In the genomic region with DNA sequence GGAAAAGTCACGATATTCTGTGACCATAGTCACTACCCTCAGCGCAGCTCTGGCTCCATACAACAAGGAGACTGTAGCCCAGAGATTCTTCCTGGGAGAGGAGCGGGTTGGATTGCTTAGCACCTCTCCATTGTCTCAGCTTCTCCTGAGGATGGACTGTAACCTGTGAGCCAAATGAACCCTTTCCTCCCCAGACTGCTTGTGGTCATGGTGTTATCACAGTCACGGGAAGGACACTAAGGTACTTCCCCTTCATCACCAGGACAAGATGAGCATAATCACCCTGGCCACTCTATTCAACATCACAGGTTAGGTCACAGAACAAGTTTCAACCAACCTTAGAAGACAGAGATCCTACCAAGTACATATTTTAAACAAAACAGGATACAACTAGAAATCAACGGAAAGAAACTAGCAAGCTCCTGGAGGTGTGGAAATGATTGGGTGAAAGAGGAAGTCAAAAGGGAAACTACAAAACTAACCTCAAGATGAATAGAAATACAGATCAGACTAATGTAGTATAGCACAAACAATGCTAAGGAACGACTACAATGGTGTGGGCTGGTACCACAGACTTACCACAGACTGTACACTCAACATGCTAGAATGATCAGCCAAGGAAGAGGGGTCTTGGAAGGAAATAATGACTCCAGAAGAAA, we compare ENCODE assay signal across 26 mouse cellular contexts. TPM values are rescaled to one million over a fixed set of nuclear protein-coding genes. Genes with fewer than 3 reads are reported as not detected.
A peak's percentile ranks its signal among the peaks of the same experiment; 100 is the strongest.
DNase-seq lines count a peak whose midpoint lies in the region; ATAC-seq and TF ChIP-seq lines count a peak whose summit lies in the region.
"Had no signal": no experiment of that assay in that cellular context is flagged by ENCODE, and none has a peak within 500 bp of the region (broad histone marks: within the 10 kb centered on the region; RNA-seq: fewer than 3 reads in every experiment).

No protein-coding gene starts in this region.

- no peak for TF ChIP-seq EP300 in liver, postnatal 0 days (IDR thresholded peaks at IDR 0.05; ENCODE audit: low read depth)

- H3K27ac ChIP-seq in liver, postnatal 0 days (ENCODE audit: low read depth): peak overlapping the region; percentile 44; the same call in 1 of the 2 replicates
- H3K27ac ChIP-seq in bone marrow, adult 2 months (ENCODE audit: control insufficient read depth, insufficient read depth, low read depth, low read length, poor library complexity): peak overlapping the region; percentile 85
- H3K27ac ChIP-seq: forebrain, embryonic 10.5 days; heart, adult 2 months; heart, embryonic 15.5 days; hindbrain, embryonic 10.5 days had no signal

- no peak overlapping the region for H3K9ac ChIP-seq in liver, postnatal 0 days (replicated peaks)
- H3K9ac ChIP-seq: forebrain, postnatal 0 days; heart, embryonic 15.5 days had no signal

- no peaks in the 10 kb centered on the region for H3K36me3 ChIP-seq in liver, postnatal 0 days (replicated peaks; ENCODE audit: insufficient read depth, low read length)
- H3K36me3 ChIP-seq: forebrain, embryonic 10.5 days; heart, embryonic 15.5 days; hindbrain, embryonic 10.5 days had no signal

- no peak overlapping the region for H3K4me3 ChIP-seq in liver, postnatal 0 days (ENCODE audit: low read depth, low read length)
- H3K4me3 ChIP-seq in bone marrow, adult 2 months (replicated peaks; ENCODE audit: control insufficient read depth, low read depth, low read length): peak overlapping the region; percentile 27
- H3K4me3 ChIP-seq: forebrain, embryonic 10.5 days; heart, adult 2 months; heart, embryonic 15.5 days; hindbrain, embryonic 10.5 days had no signal

- TF ChIP-seq CTCF in liver, postnatal 0 days (IDR thresholded peaks at IDR 0.05; ENCODE audit: low read depth): no peak
- TF ChIP-seq CTCF in bone marrow, adult 2 months (IDR thresholded peaks at IDR 0.05; ENCODE audit: control insufficient read depth, insufficient read depth, low read length): no peak

- H3K4me1 ChIP-seq in liver, postnatal 0 days (ENCODE audit: insufficient read depth): no peaks in the 10 kb centered on the region
- peaks cover 8% of the 10 kb centered on the region for H3K4me1 ChIP-seq in bone marrow, adult 2 months (ENCODE audit: control insufficient read depth, insufficient read depth, low read length)
- H3K4me1 ChIP-seq: forebrain, embryonic 10.5 days; heart, embryonic 15.5 days; hindbrain, embryonic 10.5 days had no signal

- no peak for TF ChIP-seq POLR2A in bone marrow, adult 2 months (IDR thresholded peaks at IDR 0.05; ENCODE audit: borderline replicate concordance, control insufficient read depth, low read depth, low read length)

- H3K9me3 ChIP-seq in liver, postnatal 0 days (ENCODE audit: low read length): no peaks in the 10 kb centered on the region
- H3K9me3 ChIP-seq: heart, embryonic 15.5 days; hindbrain, embryonic 10.5 days had no signal

- no peaks in the 10 kb centered on the region for H3K27me3 ChIP-seq in liver, postnatal 0 days (ENCODE audit: insufficient read depth, low read length)
- H3K27me3 ChIP-seq: heart, embryonic 15.5 days had no signal

- no peak; the same call in 1 of the 2 replicates for ATAC-seq in liver, postnatal 0 days
- ATAC-seq in megakaryocyte, adult 5-6 weeks (ENCODE audit: poor library complexity, severe bottlenecking): peak; percentile 86
- ATAC-seq: forebrain, postnatal 0 days had no signal

- 45% methylated on average over 6 of the region's 6 CpGs for WGBS in liver, postnatal 0 days (ENCODE audit: insufficient replicate concordance)
- 24% methylated on average over 6 of the region's 6 CpGs for WGBS in bone marrow, adult 2 months

- 0 out of 2 replicates have a peak overlapping the region, but pooled peaks have one; percentile 26 for H3K4me2 ChIP-seq in liver, postnatal 0 days (ENCODE audit: low read depth, low read length)
- H3K4me2 ChIP-seq: heart, embryonic 15.5 days; midbrain, embryonic 11.5 days had no signal

- no peak for DNase-seq in liver, postnatal 0 days
- no peak for DNase-seq in liver
- DNase-seq in gastrocnemius, adult 18-20 months (ENCODE audit: low spot score): no peak
- no peak for DNase-seq in urinary bladder, adult 2 months (ENCODE audit: low spot score)
- DNase-seq in yolk sac, embryonic 10.5 days (ENCODE audit: low spot score): no peak
- DNase-seq in right cerebral cortex, postnatal 4 days: no peak
- DNase-seq: adrenal gland, postnatal 25 days; cerebellum, adult 2 months; cerebellum, postnatal 36 days; forebrain, postnatal 0 days; heart, adult 2 months; kidney, adult 9 months; kidney, postnatal 25 days; left cerebral cortex, postnatal 4 days; lung, adult 18-20 months; lung, postnatal 4 days; right cerebral cortex, postnatal 14 days had no signal

RNA-seq across cellular contexts. Expression of a gene that starts 14.1 kb away (rescaled TPM):
- polyA plus RNA-seq in liver, postnatal 0 days (2015; fragmentation: Nextera tagmentation; extraction: Ambion mirVana): 4.7 and 4.9 TPM in 2 replicates
- 6.1 and 10.6 TPM in 2 replicates for polyA plus RNA-seq in bone marrow, adult 2 months (2011; ENCODE audit: insufficient read depth, insufficient read length, low replicate concordance, missing spikeins)
- 35.0 and 39.1 TPM in 2 replicates for total RNA-seq in megakaryocyte, adult 5-6 weeks (2015)
- 33.8 and 34.4 TPM in 2 replicates for total RNA-seq in megakaryocyte, adult 5-6 weeks (2017)
- 10 to 100 TPM; 18.4 to 18.9 TPM for total RNA-seq in gastrocnemius, adult 18-20 months (2021)
- polyA plus RNA-seq in urinary bladder, adult 2 months (2012; rRNA removed): 35.2 and 35.9 TPM in 2 replicates

RNA-seq across cellular contexts. Expression of a gene that starts 25.7 kb away (rescaled TPM):
- polyA plus RNA-seq in liver, postnatal 0 days (2015; fragmentation: Nextera tagmentation; extraction: Ambion mirVana): 11.1 and 12.2 TPM in 2 replicates
- 75.0 and 138 TPM in 2 replicates for polyA plus RNA-seq in bone marrow, adult 2 months (2011; ENCODE audit: insufficient read depth, insufficient read length, low replicate concordance, missing spikeins)
- total RNA-seq in megakaryocyte, adult 5-6 weeks (2015): 167 and 180 TPM in 2 replicates
- 10.7 and 21.5 TPM in 2 replicates for total RNA-seq in megakaryocyte, adult 5-6 weeks (2017)
- 10 to 100 TPM; 55.0 to 57.2 TPM for total RNA-seq in gastrocnemius, adult 18-20 months (2021)
- polyA plus RNA-seq in urinary bladder, adult 2 months (2012; rRNA removed): 38.9 and 49.8 TPM in 2 replicates

RNA-seq across cellular contexts. Expression of a gene that starts 26.4 kb away (rescaled TPM):
- polyA plus RNA-seq in liver, postnatal 0 days (2015; fragmentation: Nextera tagmentation; extraction: Ambion mirVana): not detected in 2 replicates
- polyA plus RNA-seq in bone marrow, adult 2 months (2011; ENCODE audit: insufficient read depth, insufficient read length, low replicate concordance, missing spikeins): not detected in 2 replicates
- total RNA-seq in megakaryocyte, adult 5-6 weeks (2015): not detected in 2 replicates
- total RNA-seq in megakaryocyte, adult 5-6 weeks (2017): 0.59 TPM in 1 of 2 replicates, not detected in the other
- total RNA-seq in gastrocnemius, adult 18-20 months (2021): under 1 TPM; 0.96 to 1.00 TPM
- polyA plus RNA-seq in urinary bladder, adult 2 months (2012; rRNA removed): not detected in 2 replicates
- total RNA-seq: adrenal gland, postnatal 25 days; forebrain, postnatal 0 days; liver, adult 2 months had no signal
- polyA plus RNA-seq: cerebellum, adult 2 months; forebrain, embryonic 10.5 days; forebrain, postnatal 0 days; heart, adult 2 months; heart, embryonic 15.5 days; hindbrain, embryonic 10.5 days; liver, adult 2 months; midbrain, embryonic 11.5 days; neural tube, embryonic 14.5 days had no signal

RNA-seq across cellular contexts. Expression of a gene that starts 53.7 kb away (rescaled TPM):
- 5.5 and 7.0 TPM in 2 replicates for polyA plus RNA-seq in liver, postnatal 0 days (2015; fragmentation: Nextera tagmentation; extraction: Ambion mirVana)
- polyA plus RNA-seq in bone marrow, adult 2 months (2011; ENCODE audit: insufficient read depth, insufficient read length, low replicate concordance, missing spikeins): 8.3 and 14.0 TPM in 2 replicates
- 25.5 and 28.3 TPM in 2 replicates for total RNA-seq in megakaryocyte, adult 5-6 weeks (2015)
- total RNA-seq in megakaryocyte, adult 5-6 weeks (2017): 26.8 and 36.1 TPM in 2 replicates
- not detected for total RNA-seq in gastrocnemius, adult 18-20 months (2021)
- polyA plus RNA-seq in urinary bladder, adult 2 months (2012; rRNA removed): 0.50 and 1.1 TPM in 2 replicates
- total RNA-seq: gastrocnemius, adult 8-10 months had no signal
- polyA plus RNA-seq: liver, adult 2 months had no signal

RNA-seq across cellular contexts. Expression of a gene that starts 53.7 kb away (rescaled TPM):
- 160 and 163 TPM in 2 replicates for polyA plus RNA-seq in liver, postnatal 0 days (2015; fragmentation: Nextera tagmentation; extraction: Ambion mirVana)
- polyA plus RNA-seq in bone marrow, adult 2 months (2011; ENCODE audit: insufficient read depth, insufficient read length, low replicate concordance, missing spikeins): 41.3 and 54.3 TPM in 2 replicates
- 73.9 and 78.7 TPM in 2 replicates for total RNA-seq in megakaryocyte, adult 5-6 weeks (2015)
- 63.7 and 73.2 TPM in 2 replicates for total RNA-seq in megakaryocyte, adult 5-6 weeks (2017)
- total RNA-seq in gastrocnemius, adult 18-20 months (2021): 10 to 100 TPM; 59.7 to 72.0 TPM
- 63.2 and 78.3 TPM in 2 replicates for polyA plus RNA-seq in urinary bladder, adult 2 months (2012; rRNA removed)
